Comparison of ENCODE assay signal across 9 mouse cellular contexts in the genomic region with DNA sequence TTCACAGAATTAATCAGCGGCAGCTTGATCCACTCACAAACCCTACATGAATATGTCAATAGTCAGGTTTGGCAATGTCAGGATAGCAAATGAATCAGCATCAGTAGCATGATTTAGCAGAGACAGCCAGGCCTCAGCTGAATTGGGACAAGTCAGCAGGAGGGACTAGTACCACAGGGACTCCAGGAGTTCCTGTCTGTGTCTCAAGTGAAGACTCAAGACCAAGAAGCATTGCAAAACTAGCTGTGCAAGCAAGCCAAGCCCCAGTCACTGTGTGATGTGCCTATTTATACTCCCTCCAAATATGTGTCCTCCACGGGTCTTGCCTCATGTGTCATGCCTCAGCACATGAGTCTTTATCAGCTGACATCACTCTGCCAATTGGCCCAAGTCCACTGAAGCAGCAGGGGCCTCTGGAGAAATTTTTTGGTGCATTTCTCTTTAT. TPM values are rescaled to one million over a fixed set of nuclear protein-coding genes. Genes with fewer than 3 reads are reported as not detected.
DNase-seq lines count a peak whose midpoint lies in the region; ATAC-seq and TF ChIP-seq lines count a peak whose summit lies in the region.
"Had no signal": no experiment of that assay in that cellular context is flagged by ENCODE, and none has a peak within 500 bp of the region (broad histone marks: within the 10 kb centered on the region; RNA-seq: fewer than 3 reads in every experiment).

No protein-coding gene starts in this region.

- H3K27ac ChIP-seq in bone marrow macrophage, adult 2 months (ENCODE audit: insufficient read depth, low read depth, low read length): peak overlapping the region; percentile 63

- intact Hi-C loops in heart, postnatal 25 days (cut with DNase I): no loop called here

- peak; percentile 30 to 44 for DNase-seq in lung, adult 18-20 months
- no peak for DNase-seq in lung, adult 2 months
- peak; percentile 41 for DNase-seq in heart, postnatal 25 days (ENCODE audit: low spot score)
- DNase-seq in spleen, postnatal 10 days (ENCODE audit: low spot score in 2 of 2): no peak
- DNase-seq in layer of hippocampus, adult 8-10 months (ENCODE audit: low spot score in 2 of 2): no peak
- DNase-seq: spleen, adult 18-20 months had no signal

- no peaks in the 10 kb centered on the region for H3K4me1 ChIP-seq in lung, adult 2 months (ENCODE audit: control insufficient read depth, insufficient read depth, low read length)
- peaks cover 13% of the 10 kb centered on the region for H3K4me1 ChIP-seq in bone marrow macrophage, adult 2 months (ENCODE audit: control insufficient read depth, insufficient read depth, low read length)

- H3K4me3 ChIP-seq in lung, adult 2 months (replicated peaks; ENCODE audit: extremely low read depth, low read depth, low read length): no peak overlapping the region
- no peak overlapping the region for H3K4me3 ChIP-seq in bone marrow macrophage, adult 2 months (ENCODE audit: insufficient read depth, low read length)

- TF ChIP-seq POLR2A in lung, adult 2 months (IDR thresholded peaks at IDR 0.05; ENCODE audit: borderline replicate concordance, extremely low read depth, low read depth, low read length): no peak
- TF ChIP-seq POLR2A in bone marrow macrophage, adult 2 months (IDR thresholded peaks at IDR 0.05; ENCODE audit: borderline replicate concordance, low read depth, low read length): no peak

- no peak for TF ChIP-seq CTCF in lung, adult 2 months (IDR thresholded peaks at IDR 0.05; ENCODE audit: insufficient read depth, low read length)
- no peak for TF ChIP-seq CTCF in bone marrow macrophage, adult 2 months (IDR thresholded peaks at IDR 0.05; ENCODE audit: low read depth, low read length)

- ATAC-seq in megakaryocyte-erythroid progenitor cell, adult 5-6 weeks (replicated peaks; ENCODE audit: low FRiP score, low TSS enrichment, poor library complexity, severe bottlenecking): peak; percentile 73
- ATAC-seq: intestine, postnatal 0 days had no signal

- WGBS in lung, adult 2 months: 61% methylated on average over 2 of the region's 2 CpGs

RNA-seq across cellular contexts. Expression of gene Chmp3, which starts 11.9 kb away (rescaled TPM):
- polyA plus RNA-seq in lung, adult 2 months (2012; rRNA removed): 32.8 and 53.9 TPM in 2 replicates
- 226 and 254 TPM in 2 replicates for polyA plus RNA-seq in bone marrow macrophage, adult 2 months (2012; ENCODE audit: insufficient read depth, insufficient read length, missing spikeins)
- total RNA-seq in heart, postnatal 25 days (2021): 10 to 100 TPM; 47.2 to 51.2 TPM
- 46.1 and 47.3 TPM in 2 replicates for total RNA-seq in megakaryocyte-erythroid progenitor cell, adult 5-6 weeks (2014; fragmentation: Nextera tagmentation)
- total RNA-seq in megakaryocyte-erythroid progenitor cell, adult 5-6 weeks (2017): 99.9 and 113 TPM in 2 replicates
- total RNA-seq in layer of hippocampus, adult 8-10 months (2022): 100 to 1,000 TPM; 102 to 115 (median 107) TPM

Comparison
In these comparisons a context has a peak if more than half of its experiments do, and no peak if none do; other contexts are left out.
1. DNase-seq: peak in lung, adult 18-20 months (2 of 2) and heart, postnatal 25 days (single experiment); none in lung, adult 2 months (single experiment), spleen, postnatal 10 days (0 of 2) and layer of hippocampus, adult 8-10 months (0 of 2).